Mouse (Mus musculus) spleen, adult 2 months (tissue): ENCODE measurements around the gene Cars. TPM values are rescaled to one million over a fixed set of nuclear protein-coding genes. Genes with fewer than 3 reads are reported as not detected.

Experiments used
- DNase-seq, 2 experiments: peaks; one replicate each; pipeline versions ENCODE4 v3.0.0 to v3.0.0-alpha.2; 2012 to 2021; ENCODE audit warnings: low spot score in 2 of 2, low read depth in 1 of 2
- H3K27ac ChIP-seq: fragments of 200-500 bp; 2 replicates; pipeline ENCODE4 v1.5.1; 2012; ENCODE audit warnings: low read length, inconsistent platforms; ENCODE audit not compliant: insufficient read depth
- H3K27me3 ChIP-seq: fragments of 200-500 bp; 2 replicates; pipeline ENCODE4 v1.6.1; 2012; ENCODE audit warnings: mild to moderate bottlenecking, moderate library complexity, low read length, inconsistent platforms; ENCODE audit not compliant: control insufficient read depth, insufficient read depth
- H3K36me3 ChIP-seq: fragments of 200-500 bp; 2 replicates; pipeline ENCODE4 v1.6.1; 2012; ENCODE audit warnings: mild to moderate bottlenecking, low read length, inconsistent platforms; ENCODE audit not compliant: control insufficient read depth, insufficient read depth
- H3K4me1 ChIP-seq: fragments of 200-500 bp; 2 replicates; pipeline ENCODE4 v1.6.1; 2011; ENCODE audit warnings: inconsistent platforms; ENCODE audit not compliant: control insufficient read depth, insufficient read depth, insufficient read length
- H3K4me3 ChIP-seq: fragments of 200-500 bp; 2 replicates; pipeline ENCODE4 v1.5.1; 2011; ENCODE audit warnings: mild to moderate bottlenecking, inconsistent platforms; ENCODE audit not compliant: insufficient read depth, insufficient read length; ENCODE audit errors: extremely low read depth
- CTCF ChIP-seq: fragments of 200-500 bp; IDR thresholded peaks from 2 replicates; pipeline ENCODE4 v1.5.1; 2011; ENCODE audit warnings: mild to moderate bottlenecking, inconsistent platforms; ENCODE audit not compliant: insufficient read depth, insufficient read length, insufficient replicate concordance; ENCODE audit errors: extremely low read depth
- POLR2A ChIP-seq: fragments of 200-500 bp; IDR thresholded peaks from 2 replicates; pipeline ENCODE4 v1.6.1; 2011; ENCODE audit warnings: low read depth, low read length, inconsistent platforms
- WGBS: fragments of 180-500 bp; shearing (Covaris S2); methylation state at CpG from one replicate; pipeline ENCODE4 v1.1.7; 2018; 5-methylcytosine and 5-hydroxymethylcytosine counted together
- polyA plus RNA-seq: library from polyadenylated mRNA; depleted of rRNA; stranded (reverse); fragments of >200 nt; gene quantifications from 2 replicates; pipeline ENCODE4 v1.2.3, GENCODE M21; 2012; rRNA removed

Cars gene
- polyA plus RNA-seq, 1 experiment, result 12.2 TPM

GRCm38 (mm10) chr7:143519333-143519732 lies 80.6 kb downstream of the Cars start:
- DNase-seq, result no peak
- 82% methylated on average over 4 of the region's 4 CpGs for WGBS
- H3K4me3 ChIP-seq, result no peak overlapping the region
- H3K27ac ChIP-seq, result no peak overlapping the region
- peaks cover 62% of the 10 kb centered on the region for H3K36me3 ChIP-seq
- no peak for TF ChIP-seq POLR2A
- H3K27me3 ChIP-seq, result no peaks in the 10 kb centered on the region
- no peaks in the 10 kb centered on the region for H3K4me1 ChIP-seq

GRCm38 (mm10) chr7:143514416-143514768 lies 85.5 kb downstream of the Cars start:
- 94% methylated on average over 4 of the region's 4 CpGs for WGBS
- no peak for DNase-seq
- H3K4me1 ChIP-seq, result no peaks in the 10 kb centered on the region
- H3K27me3 ChIP-seq, result no peaks in the 10 kb centered on the region
- no peak overlapping the region for H3K27ac ChIP-seq
- TF ChIP-seq POLR2A (no peak), CTCF (no peak)
- peaks cover 34% of the 10 kb centered on the region for H3K36me3 ChIP-seq
- H3K4me3 ChIP-seq, result no peak overlapping the region

GRCm38 (mm10) chr7:143513763-143514415 lies 86.0 kb downstream of the Cars start:
- Histone ChIP-seq H3K4me1 (no peaks in the 10 kb centered on the region), H3K27me3 (no peaks in the 10 kb centered on the region), H3K36me3 (peaks cover 30% of the 10 kb centered on the region), H3K27ac (no peak overlapping the region), H3K4me3 (no peak overlapping the region)
- 39% methylated on average over 10 of the region's 10 CpGs for WGBS
- TF ChIP-seq POLR2A (no peak), CTCF (no peak)
- DNase-seq, result no peak

GRCm38 (mm10) chr7:143511335-143511712 lies 88.6 kb downstream of the Cars start:
- no peaks in the 10 kb centered on the region for H3K27me3 ChIP-seq

GRCm38 (mm10) chr7:143510593-143511334 lies 89.1 kb downstream of the Cars start:
- WGBS, result 92% methylated on average over 3 of the region's 3 CpGs
- Histone ChIP-seq H3K27ac (no peak overlapping the region), H3K4me3 (no peak overlapping the region), H3K4me1 (no peaks in the 10 kb centered on the region), H3K27me3 (no peaks in the 10 kb centered on the region), H3K36me3 (peaks cover 12% of the 10 kb centered on the region)
- TF ChIP-seq POLR2A, result no peak
- no peak for TF ChIP-seq CTCF
- DNase-seq, result no peak

More at GRCm38 (mm10) chr7:143511335-143511712, 88.6 kb downstream of the Cars start:
- peaks cover 13% of the 10 kb centered on the region for H3K36me3 ChIP-seq
- H3K4me1 ChIP-seq, result no peaks in the 10 kb centered on the region
- no peak for TF ChIP-seq CTCF
- H3K4me3 ChIP-seq, result no peak overlapping the region
- H3K27ac ChIP-seq, result no peak overlapping the region
- no peak for DNase-seq

GRCm38 (mm10) chr7:143509566-143509965 lies 90.3 kb downstream of the Cars start:
- H3K4me1 ChIP-seq, result no peaks in the 10 kb centered on the region
- no peak overlapping the region for H3K27ac ChIP-seq
- peaks cover 7% of the 10 kb centered on the region for H3K36me3 ChIP-seq
- TF ChIP-seq CTCF (no peak), POLR2A (no peak)
- 68% methylated on average over 1 of the region's 1 CpGs for WGBS
- H3K4me3 ChIP-seq, result no peak overlapping the region
- no peaks in the 10 kb centered on the region for H3K27me3 ChIP-seq
- DNase-seq, result no peak

Other genes starting within 250 kb of the Cars start
- 2.2 and 2.5 TPM in 2 replicates for gene Cdkn1c, start 139.0 kb downstream of the Cars start, polyA plus RNA-seq
- gene Slc22a18, start 126.4 kb downstream of the Cars start, polyA plus RNA-seq, result 1.7 and 2.2 TPM in 2 replicates
- 0.37 and 1.2 TPM in 2 replicates for gene Phlda2, start 96.9 kb downstream of the Cars start, polyA plus RNA-seq
- 50.0 and 50.1 TPM in 2 replicates for gene Nap1l4, start 51.0 kb downstream of the Cars start, polyA plus RNA-seq
- gene Tnfrsf26, start 28.6 kb upstream of the Cars start, polyA plus RNA-seq, result 2.9 and 3.2 TPM in 2 replicates
- 5.2 and 5.6 TPM in 2 replicates for gene Tnfrsf22, start 49.6 kb upstream of the Cars start, polyA plus RNA-seq
- 0.94 and 0.99 TPM in 2 replicates for gene Tnfrsf23, start 85.8 kb upstream of the Cars start, polyA plus RNA-seq
- gene Osbpl5, start 156.9 kb upstream of the Cars start, polyA plus RNA-seq, result 31.2 and 37.6 TPM in 2 replicates
- gene Mrgprg, start 166.9 kb upstream of the Cars start, polyA plus RNA-seq, result not detected in 2 replicates
- 6.6 and 7.6 TPM in 2 replicates for gene Mrgpre, start 184.4 kb upstream of the Cars start, polyA plus RNA-seq
- gene Nadsyn1, start 222.8 kb upstream of the Cars start, polyA plus RNA-seq, result 12.5 and 13.5 TPM in 2 replicates
- 42.0 and 60.6 TPM in 2 replicates for gene Dhcr7, start 223.1 kb upstream of the Cars start, polyA plus RNA-seq